21 mouse cellular contexts compared by ENCODE assay signal in genomic region chr9:32222184-32222583, GRCm38 (mm10).
DNase-seq lines count a peak whose midpoint lies in the region; ATAC-seq and TF ChIP-seq lines count a peak whose summit lies in the region.
"Had no signal": no experiment of that assay in that cellular context is flagged by ENCODE, and none has a peak within 500 bp of the region (broad histone marks: within the 10 kb centered on the region; RNA-seq: fewer than 3 reads in every experiment).

No protein-coding gene starts in this region.

- H3K36me3 ChIP-seq in stomach, postnatal 0 days (ENCODE audit: control insufficient read depth, insufficient read depth, low read length), result no peaks in the 10 kb centered on the region
- no peaks in the 10 kb centered on the region for H3K36me3 ChIP-seq in lung, postnatal 0 days (ENCODE audit: insufficient read depth, low read length)
- H3K36me3 ChIP-seq: embryonic facial prominence, embryonic 10.5 days; forebrain, embryonic 10.5 days; heart, embryonic 12.5 days; hindbrain, embryonic 10.5 days had no signal

- WGBS in stomach, postnatal 0 days, result 58% methylated on average over 4 of the region's 4 CpGs
- WGBS in lung, postnatal 0 days, result 74% methylated on average over 4 of the region's 4 CpGs

- TF ChIP-seq CTCF in stomach, postnatal 0 days (IDR thresholded peaks at IDR 0.05; ENCODE audit: low read depth), result no peak
- no peak for TF ChIP-seq CTCF in lung, postnatal 0 days (IDR thresholded peaks at IDR 0.05)

- H3K4me3 ChIP-seq in stomach, postnatal 0 days (ENCODE audit: low read depth, low read length), result no peak overlapping the region
- H3K4me3 ChIP-seq in lung, postnatal 0 days (ENCODE audit: low read depth, low read length), result no peak overlapping the region
- H3K4me3 ChIP-seq: embryonic facial prominence, embryonic 10.5 days; erythroblast, embryonic 14.5 days; forebrain, embryonic 10.5 days; heart, embryonic 12.5 days; hindbrain, embryonic 10.5 days had no signal

- peak; percentile 47 for DNase-seq in layer of hippocampus, adult 9-11 months
- no peak for DNase-seq in layer of hippocampus, adult 9-10 months (ENCODE audit: low spot score)
- DNase-seq in right cerebral cortex, adult 18-20 months, result peak; percentile 70
- DNase-seq in right cerebral cortex, postnatal 14 days, result no peak
- DNase-seq in stomach, postnatal 0 days (ENCODE audit: low spot score), result no peak
- DNase-seq in lung, postnatal 0 days (ENCODE audit: low spot score), result no peak
- DNase-seq: adrenal gland, postnatal 14 days; cerebellum, adult 18-20 months; cerebellum, adult 9-11 months; cerebellum, postnatal 36 days; gastrocnemius, postnatal 25 days had no signal

- H3K27ac ChIP-seq in stomach, postnatal 0 days (replicated peaks), result 0 out of 2 replicates have a peak overlapping the region, but pooled peaks have one; percentile 59
- no peak overlapping the region for H3K27ac ChIP-seq in lung, postnatal 0 days (ENCODE audit: low read length)
- H3K27ac ChIP-seq: embryonic facial prominence, embryonic 10.5 days; forebrain, embryonic 10.5 days; hindbrain, embryonic 10.5 days; hindbrain, embryonic 14.5 days had no signal

- no peaks in the 10 kb centered on the region for H3K27me3 ChIP-seq in stomach, postnatal 0 days (ENCODE audit: control insufficient read depth, insufficient read depth, low read length)
- H3K27me3 ChIP-seq in lung, postnatal 0 days (replicated peaks; ENCODE audit: insufficient read depth, low read length), result no peaks in the 10 kb centered on the region
- H3K27me3 ChIP-seq: CH12.LX; heart, embryonic 12.5 days; Patski had no signal

- no peak for TF ChIP-seq EP300 in stomach, postnatal 0 days (optimal IDR thresholded peaks at IDR 0.05)
- TF ChIP-seq EP300 in lung, postnatal 0 days (IDR thresholded peaks at IDR 0.05), result no peak

- no peaks in the 10 kb centered on the region for H3K9me3 ChIP-seq in stomach, postnatal 0 days (ENCODE audit: control insufficient read depth, low read length)
- no peaks in the 10 kb centered on the region for H3K9me3 ChIP-seq in lung, postnatal 0 days (ENCODE audit: low read length)
- H3K9me3 ChIP-seq: embryonic facial prominence, embryonic 10.5 days; forebrain, embryonic 10.5 days; heart, embryonic 12.5 days; hindbrain, embryonic 10.5 days had no signal

- no peak for ATAC-seq in stomach, postnatal 0 days (ENCODE audit: low FRiP score, low TSS enrichment)
- ATAC-seq in lung, postnatal 0 days, result no peak
- ATAC-seq: activated CD4-positive, CD25-positive, alpha-beta regulatory T cell, adult 4 months; forebrain, embryonic 14.5 days; Patski had no signal

- no peaks in the 10 kb centered on the region; the same call in 1 of the 2 replicates for H3K4me1 ChIP-seq in stomach, postnatal 0 days (replicated peaks; ENCODE audit: control insufficient read depth, insufficient read depth)
- peaks cover 4% of the 10 kb centered on the region; the same call in 1 of the 2 replicates for H3K4me1 ChIP-seq in lung, postnatal 0 days (ENCODE audit: insufficient read depth, low read depth, low read length)

- no peak overlapping the region for H3K9ac ChIP-seq in stomach, postnatal 0 days (ENCODE audit: low read length)
- H3K9ac ChIP-seq in lung, postnatal 0 days (replicated peaks; ENCODE audit: low read depth), result no peak overlapping the region
- H3K9ac ChIP-seq: heart, embryonic 12.5 days; hindbrain, embryonic 14.5 days had no signal

- no peak overlapping the region for H3K4me2 ChIP-seq in stomach, postnatal 0 days (replicated peaks; ENCODE audit: low read depth)
- no peak overlapping the region for H3K4me2 ChIP-seq in lung, postnatal 0 days (replicated peaks; ENCODE audit: low read depth, low read length)
- H3K4me2 ChIP-seq: heart, embryonic 12.5 days; hindbrain, embryonic 14.5 days had no signal

Comparison
In these comparisons a context has a peak if more than half of its experiments do, and no peak if none do; other contexts are left out.
1. DNase-seq: peak in layer of hippocampus, adult 9-11 months (single experiment) and right cerebral cortex, adult 18-20 months (single experiment); none in layer of hippocampus, adult 9-10 months (single experiment), right cerebral cortex, postnatal 14 days (single experiment), stomach, postnatal 0 days (single experiment) and lung, postnatal 0 days (single experiment).